Mouse (Mus musculus) neural tube, embryonic 14.5 days (tissue): ENCODE measurements around the gene Pgls. TPM values are rescaled to one million over a fixed set of nuclear protein-coding genes. Genes with fewer than 3 reads are reported as not detected.

Source experiments
- ATAC-seq: fragments of 200-750 bp; cut with Nextera tagmentation; 2 replicates; pipeline ENCODE4 v1.8.0; 2017; ENCODE audit warnings: low read depth, mild to moderate bottlenecking, moderate TSS enrichment, moderate library complexity
- H3K27ac ChIP-seq: fragments of 300-500 bp; sonication (generic); 2 replicates; pipeline ENCODE4 v1.5.1; 2014; ENCODE audit warnings: low read depth, mild to moderate bottlenecking, control low read depth, low read length, moderate library complexity, mixed read lengths
- H3K27me3 ChIP-seq: fragments of 300-500 bp; sonication (generic); 2 replicates; pipeline ENCODE4 v1.6.1; 2014; ENCODE audit warnings: low read length; ENCODE audit not compliant: control insufficient read depth, insufficient read depth
- H3K36me3 ChIP-seq: fragments of 300-500 bp; sonication (generic); 2 replicates; pipeline ENCODE4 v1.6.1; 2014; ENCODE audit warnings: low read length, mixed read lengths; ENCODE audit not compliant: control insufficient read depth, insufficient read depth
- H3K4me1 ChIP-seq: fragments of 300-500 bp; sonication (generic); 2 replicates; pipeline ENCODE4 v1.6.1; 2014; ENCODE audit warnings: low read length; ENCODE audit not compliant: control insufficient read depth, insufficient read depth
- H3K4me2 ChIP-seq: fragments of 300-500 bp; sonication (generic); 2 replicates; pipeline ENCODE4 v1.6.1; 2014; ENCODE audit warnings: mild to moderate bottlenecking, low read depth, low read length, control low read depth
- H3K4me3 ChIP-seq: fragments of 300-500 bp; sonication (generic); 2 replicates; pipeline ENCODE4 v1.5.1; 2014; ENCODE audit warnings: low read depth, low read length, control low read depth, mixed read lengths
- H3K9ac ChIP-seq: fragments of 300-500 bp; sonication (generic); replicated peaks from 2 replicates; pipeline ENCODE4 v1.6.1; 2014; ENCODE audit warnings: low read depth, mild to moderate bottlenecking, control low read depth, low read length, mixed read lengths
- H3K9me3 ChIP-seq: fragments of 300-500 bp; sonication (generic); 2 replicates; pipeline ENCODE4 v1.6.1; 2016; ENCODE audit warnings: low read length; ENCODE audit not compliant: control insufficient read depth
- WGBS: fragments of 180-500 bp; shearing (Covaris S2); extraction: QIAGEN DNeasy Blood & Tissue Kit; methylation state at CpG from one replicate; pipeline ENCODE4 v1.1.7; 2014; 5-methylcytosine and 5-hydroxymethylcytosine counted together
- polyA plus RNA-seq: library from polyadenylated mRNA; unstranded; fragments of >200 nt; fragmentation: Nextera tagmentation; extraction: Ambion mirVana; gene quantifications from 2 replicates; pipeline ENCODE4 v1.2.1, GENCODE M21; 2014

The Pgls gene
- polyA plus RNA-seq, 1 experiment from 2014 or later, result 259 TPM

DNA sequence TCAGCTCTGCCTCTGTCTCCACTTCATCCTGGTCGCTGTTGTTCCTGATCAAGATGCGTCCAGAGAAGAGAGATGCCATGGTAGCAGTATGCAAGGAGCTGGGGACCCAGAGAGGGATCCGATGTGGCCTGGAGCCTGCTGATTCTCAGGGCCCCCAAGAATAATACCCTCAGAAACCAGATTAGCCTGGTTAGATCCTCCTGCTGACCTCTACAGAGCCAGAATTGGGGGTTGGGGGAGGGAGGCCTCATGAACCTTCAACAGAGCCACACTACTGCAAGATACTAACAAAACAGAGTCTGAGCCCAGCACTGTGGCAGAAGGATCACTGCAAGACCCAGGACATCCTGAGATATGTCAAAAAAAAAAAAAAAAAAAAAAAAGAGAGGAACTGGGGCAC, 25.5 kb upstream of the Pgls start, which contains the start of gene Nxnl1:
Nxnl1 (minus strand) TSS at position 101 of the 400 bp plus-strand sequence.
- Histone ChIP-seq H3K4me1 (peaks cover 6% of the 10 kb centered on the region), H3K9ac (no peak within 1 kb of the TSS), H3K27me3 (peaks cover 15% of the 10 kb centered on the region), H3K27ac (no peak within 1 kb of the TSS), H3K9me3 (no peaks in the 10 kb centered on the region), H3K4me3 (no peak within 1 kb of the TSS), H3K4me2 (no peak within 1 kb of the TSS), H3K36me3 (no peaks in the 10 kb centered on the region)
- no peak for ATAC-seq
- 75% methylated on average over 3 of the region's 3 CpGs for WGBS

GRCm38 (mm10) chr8:71567587-71567986, 24.4 kb upstream of the Pgls start:
- ATAC-seq, result no peak
- H3K4me1 ChIP-seq, result peaks cover 10% of the 10 kb centered on the region
- no peak overlapping the region for H3K4me2 ChIP-seq
- H3K27ac ChIP-seq, result no peak overlapping the region
- H3K36me3 ChIP-seq, result no peaks in the 10 kb centered on the region
- no peak overlapping the region for H3K4me3 ChIP-seq
- no peaks in the 10 kb centered on the region for H3K9me3 ChIP-seq
- no peak overlapping the region for H3K9ac ChIP-seq
- 75% methylated on average over 7 of the region's 7 CpGs for WGBS
- peaks cover 6% of the 10 kb centered on the region for H3K27me3 ChIP-seq

DNA sequence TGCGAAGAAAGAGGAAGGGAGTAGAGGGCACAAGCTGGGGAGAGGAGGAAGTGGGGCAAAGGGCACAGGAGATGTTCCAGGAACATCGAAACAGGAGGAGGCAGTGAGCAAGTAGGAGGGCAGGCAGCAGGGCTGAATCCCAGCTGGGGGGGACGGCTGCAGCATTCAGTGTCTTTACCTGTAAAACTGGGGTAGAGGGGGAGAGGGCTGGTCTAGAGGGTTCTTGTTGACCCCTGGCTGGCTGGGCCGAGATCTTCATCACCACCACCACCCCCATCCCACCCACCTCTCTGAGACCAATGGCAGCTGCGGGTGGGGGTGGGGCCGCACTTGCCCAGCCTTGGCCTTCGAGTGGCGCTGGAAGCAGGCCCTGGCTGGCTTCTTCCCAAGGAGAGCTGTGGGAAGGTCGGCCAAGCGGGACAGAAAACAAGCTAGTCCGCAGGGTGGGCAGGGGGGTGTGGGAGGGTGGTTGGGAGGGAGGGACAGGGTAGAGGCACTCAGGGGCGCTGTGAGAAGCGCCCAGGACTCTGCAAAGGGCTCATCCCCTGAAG, 23.5 kb upstream of the Pgls start, which contains the start of gene Slc27a1:
Slc27a1 (plus strand) TSS at position 496 of the 551 bp plus-strand sequence.
- Histone ChIP-seq H3K4me2 (peak within 1 kb of the TSS; percentile 93), H3K36me3 (no peaks in the 10 kb centered on the region), H3K4me1 (peaks cover 16% of the 10 kb centered on the region), H3K27ac (peak within 1 kb of the TSS; percentile 83), H3K4me3 (peak within 1 kb of the TSS; percentile 62), H3K27me3 (no peaks in the 10 kb centered on the region), H3K9ac (peak within 1 kb of the TSS; percentile 68), H3K9me3 (no peaks in the 10 kb centered on the region)
- WGBS, result 10% methylated on average over 13 of the region's 13 CpGs
- peak; percentile 2; the same call in 1 of the 2 replicates for ATAC-seq

GRCm38 (mm10) chr8:71568941-71569340, 23.0 kb upstream of the Pgls start:
- Histone ChIP-seq H3K9me3 (no peaks in the 10 kb centered on the region), H3K36me3 (no peaks in the 10 kb centered on the region), H3K27me3 (no peaks in the 10 kb centered on the region), H3K9ac (peak overlapping the region; percentile 68), H3K4me1 (peaks cover 17% of the 10 kb centered on the region), H3K27ac (peak overlapping the region; percentile 76), H3K4me3 (peak overlapping the region; percentile 62), H3K4me2 (peak overlapping the region; percentile 93)
- no peak for ATAC-seq
- WGBS, result 23% methylated on average over 6 of the region's 6 CpGs

DNA sequence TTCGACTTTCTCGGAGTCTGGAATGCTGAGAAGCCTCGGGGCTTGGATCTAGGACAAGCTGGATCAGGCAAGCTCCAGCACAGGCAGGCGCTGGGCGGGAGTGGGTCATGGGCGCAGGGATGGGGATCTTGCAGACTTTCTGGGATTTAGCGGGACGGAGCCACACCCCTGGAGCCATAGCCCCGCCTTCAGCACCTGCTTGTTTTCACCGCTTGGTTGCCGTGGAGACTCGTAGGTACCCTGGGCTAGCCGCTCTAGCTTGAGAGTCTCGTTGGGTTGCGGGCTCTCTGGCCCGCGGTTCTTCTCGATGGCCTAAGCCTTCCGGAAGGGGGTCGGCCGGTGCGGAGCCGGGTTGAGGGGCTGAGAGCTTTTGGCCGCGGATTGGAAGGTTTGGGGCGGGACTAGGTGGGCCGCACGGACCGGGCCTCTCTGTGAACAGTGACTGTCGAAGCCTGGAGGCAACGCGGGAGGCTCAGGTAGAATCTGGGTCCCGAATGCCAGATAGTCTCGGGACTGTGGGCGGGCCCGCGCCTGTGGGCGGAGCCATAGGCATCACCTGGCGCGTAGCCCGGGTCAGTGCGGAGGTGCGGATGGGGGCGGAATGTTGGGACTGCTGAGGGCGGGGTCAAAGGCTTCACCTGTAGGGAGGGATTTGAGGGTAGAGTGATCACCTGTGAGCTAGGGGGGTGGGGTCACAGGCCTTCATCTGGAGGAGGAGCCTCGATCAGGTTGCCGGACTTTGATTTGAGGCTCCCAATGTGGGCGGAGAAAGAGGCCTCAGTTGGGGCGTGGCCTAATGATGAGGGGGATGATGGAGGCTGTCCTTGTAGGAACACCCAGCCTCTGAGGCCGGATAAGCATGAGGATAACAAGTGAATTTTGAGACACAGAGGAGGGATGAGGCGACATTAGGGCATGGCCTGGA, 22.3 kb upstream of the Pgls start:
- peak; percentile 81 for ATAC-seq
- Histone ChIP-seq H3K4me2 (peak overlapping the region; percentile 93), H3K9ac (peak overlapping the region; percentile 68), H3K27me3 (no peaks in the 10 kb centered on the region), H3K36me3 (no peaks in the 10 kb centered on the region), H3K4me3 (peak overlapping the region; percentile 62), H3K27ac (peak overlapping the region; percentile 83), H3K9me3 (no peaks in the 10 kb centered on the region), H3K4me1 (peaks cover 17% of the 10 kb centered on the region)
- WGBS, result under 1% methylated on average over 51 of the region's 51 CpGs

GRCm38 (mm10) chr8:71570291-71570954, 21.6 kb upstream of the Pgls start:
- Histone ChIP-seq H3K27me3 (no peaks in the 10 kb centered on the region), H3K9ac (peak overlapping the region; percentile 68), H3K4me2 (peak overlapping the region; percentile 93), H3K36me3 (no peaks in the 10 kb centered on the region), H3K4me1 (peaks cover 17% of the 10 kb centered on the region), H3K9me3 (no peaks in the 10 kb centered on the region), H3K27ac (peak overlapping the region; percentile 83), H3K4me3 (peak overlapping the region; percentile 62)
- peak; percentile 87 for ATAC-seq
- WGBS, result under 1% methylated on average over 41 of the region's 41 CpGs

DNA sequence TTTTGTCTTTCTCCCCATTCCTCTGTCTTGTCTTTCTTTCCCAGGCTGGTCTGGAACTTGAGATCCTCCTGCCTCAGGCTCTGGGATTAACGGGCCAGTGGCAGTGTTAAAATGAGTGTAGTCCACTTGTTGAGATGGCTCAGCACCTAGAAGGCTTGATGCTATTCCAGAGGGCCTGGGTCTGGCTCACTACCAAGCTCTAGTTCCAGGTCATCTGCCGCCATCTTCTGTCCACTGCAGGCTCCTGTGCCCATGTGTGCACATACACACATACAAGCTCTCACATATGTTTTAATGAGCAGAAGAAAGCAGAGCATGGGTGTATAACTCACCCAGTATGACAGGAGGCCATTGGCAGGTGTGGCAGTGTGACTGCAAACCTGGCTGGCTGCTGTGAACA, 19.9 kb upstream of the Pgls start:
- Histone ChIP-seq H3K27me3 (no peaks in the 10 kb centered on the region), H3K9ac (no peak overlapping the region), H3K27ac (peak overlapping the region; percentile 71; the same call in 1 of the 2 replicates), H3K4me1 (peaks cover 17% of the 10 kb centered on the region), H3K4me3 (peak overlapping the region; percentile 62; the same call in 1 of the 2 replicates), H3K9me3 (no peaks in the 10 kb centered on the region), H3K36me3 (no peaks in the 10 kb centered on the region), H3K4me2 (peak overlapping the region; percentile 93)
- no peak for ATAC-seq
- 84% methylated on average over 2 of the region's 2 CpGs for WGBS

- Histone ChIP-seq H3K27me3 (no peaks in the 10 kb centered on the region), H3K27ac (peak overlapping the region; percentile 71; the same call in 1 of the 2 replicates), H3K4me2 (peak overlapping the region; percentile 24; the same call in 1 of the 2 replicates), H3K9ac (no peak overlapping the region), H3K9me3 (no peaks in the 10 kb centered on the region), H3K4me3 (no peak overlapping the region), H3K4me1 (peaks cover 17% of the 10 kb centered on the region), H3K36me3 (no peaks in the 10 kb centered on the region)
- 64% methylated on average over 9 of the region's 9 CpGs for whole genome bisulfite sequencing
- no peak; the same call in 1 of the 2 replicates for ATAC-seq
These were observed 18.9 kb upstream of the Pgls start for GRCm38 (mm10) chr8:71572847-71573633.
